8 mouse cellular contexts compared by ENCODE assay signal in genomic region chr7:113059967-113060284, GRCm38 (mm10).
DNase-seq lines count a peak whose midpoint lies in the region; ATAC-seq and TF ChIP-seq lines count a peak whose summit lies in the region.

No protein-coding gene starts in this region.

- 69% methylated on average over 5 of the region's 5 CpGs for WGBS in hindbrain, postnatal 0 days
- WGBS in hindbrain, embryonic 16.5 days: 67% methylated on average over 5 of the region's 5 CpGs
- 42% methylated on average over 5 of the region's 5 CpGs for WGBS in heart, embryonic 10.5 days
- WGBS in limb, embryonic 10.5 days: 68% methylated on average over 5 of the region's 5 CpGs

- no peak overlapping the region for H3K4me2 ChIP-seq in hindbrain, postnatal 0 days (ENCODE audit: low read depth, low read length)
- H3K4me2 ChIP-seq in hindbrain, embryonic 16.5 days (ENCODE audit: low read length): no peak overlapping the region

- no peak for ATAC-seq in hindbrain, postnatal 0 days
- no peak for ATAC-seq in hindbrain, embryonic 16.5 days
- ATAC-seq in megakaryocyte-erythroid progenitor cell, adult 5-6 weeks (replicated peaks; ENCODE audit: low FRiP score, low TSS enrichment, poor library complexity, severe bottlenecking): no peak

- H3K4me3 ChIP-seq in hindbrain, postnatal 0 days (ENCODE audit: low read length): no peak overlapping the region
- no peak overlapping the region for H3K4me3 ChIP-seq in hindbrain, embryonic 16.5 days (ENCODE audit: low read length)
- no peak overlapping the region for H3K4me3 ChIP-seq in heart, embryonic 10.5 days
- H3K4me3 ChIP-seq in limb, embryonic 10.5 days: no peak overlapping the region

- no peak overlapping the region for H3K9ac ChIP-seq in hindbrain, postnatal 0 days (replicated peaks; ENCODE audit: low read length)
- no peak overlapping the region for H3K9ac ChIP-seq in hindbrain, embryonic 16.5 days (ENCODE audit: low read depth, low read length)

- H3K9me3 ChIP-seq in hindbrain, postnatal 0 days (ENCODE audit: low read length): no peaks in the 10 kb centered on the region
- no peaks in the 10 kb centered on the region for H3K9me3 ChIP-seq in hindbrain, embryonic 16.5 days (ENCODE audit: control insufficient read depth, low read length)
- no peaks in the 10 kb centered on the region for H3K9me3 ChIP-seq in heart, embryonic 10.5 days
- no peaks in the 10 kb centered on the region for H3K9me3 ChIP-seq in limb, embryonic 10.5 days (replicated peaks)

- no peaks in the 10 kb centered on the region for H3K27me3 ChIP-seq in hindbrain, postnatal 0 days (ENCODE audit: insufficient read depth, low read length)
- no peaks in the 10 kb centered on the region for H3K27me3 ChIP-seq in hindbrain, embryonic 16.5 days (replicated peaks; ENCODE audit: control insufficient read depth, insufficient read depth, low read length)
- H3K27me3 ChIP-seq in heart, embryonic 10.5 days (ENCODE audit: insufficient read depth, poor library complexity, severe bottlenecking): no peaks in the 10 kb centered on the region
- H3K27me3 ChIP-seq in limb, embryonic 10.5 days (ENCODE audit: low read depth, poor library complexity, severe bottlenecking): no peaks in the 10 kb centered on the region

- H3K27ac ChIP-seq in hindbrain, postnatal 0 days: peak overlapping the region; percentile 48; the same call in 1 of the 2 replicates
- H3K27ac ChIP-seq in hindbrain, embryonic 16.5 days (ENCODE audit: low read depth, low read length): no peak overlapping the region
- H3K27ac ChIP-seq in heart, embryonic 10.5 days: peak overlapping the region; percentile 67; the same call in 1 of the 2 replicates
- H3K27ac ChIP-seq in limb, embryonic 10.5 days: peak overlapping the region; percentile 59; the same call in 1 of the 2 replicates

- no peaks in the 10 kb centered on the region for H3K36me3 ChIP-seq in hindbrain, postnatal 0 days (ENCODE audit: insufficient read depth, low read length)
- H3K36me3 ChIP-seq in hindbrain, embryonic 16.5 days (ENCODE audit: control insufficient read depth, insufficient read depth, low read length): no peaks in the 10 kb centered on the region
- no peaks in the 10 kb centered on the region for H3K36me3 ChIP-seq in heart, embryonic 10.5 days
- H3K36me3 ChIP-seq in limb, embryonic 10.5 days: no peaks in the 10 kb centered on the region

- H3K4me1 ChIP-seq in hindbrain, postnatal 0 days (ENCODE audit: insufficient read depth, low read length): peaks cover 7% of the 10 kb centered on the region; the same call in 1 of the 2 replicates
- no peaks in the 10 kb centered on the region for H3K4me1 ChIP-seq in hindbrain, embryonic 16.5 days (ENCODE audit: control insufficient read depth, insufficient read depth, low read depth, low read length)
- H3K4me1 ChIP-seq in heart, embryonic 10.5 days: peaks cover 16% of the 10 kb centered on the region
- peaks cover 17% of the 10 kb centered on the region for H3K4me1 ChIP-seq in limb, embryonic 10.5 days

- TF ChIP-seq CTCF in hindbrain, postnatal 0 days (IDR thresholded peaks at IDR 0.05; ENCODE audit: low read depth): no peak

- no peak for DNase-seq in hindbrain, postnatal 0 days (ENCODE audit: low spot score)
- DNase-seq in adrenal gland, postnatal 14 days: peak; percentile 36
- no peak for DNase-seq in heart, embryonic 10.5 days (ENCODE audit: low spot score)
- DNase-seq in limb, embryonic 10.5 days (ENCODE audit: low spot score): no peak
- DNase-seq in Muller cell, postnatal 12 days (ENCODE audit: inconsistent ontology term): no peak
- DNase-seq in ovary, postnatal 10 days (ENCODE audit: low spot score): no peak
